Mouse (Mus musculus) megakaryocyte progenitor cell, adult 5-6 weeks (primary cell): ENCODE results near the gene Man2b2. TPM values are rescaled to one million over a fixed set of nuclear protein-coding genes. Genes with fewer than 3 reads are reported as not detected.
A peak's percentile ranks its signal among the peaks of the same experiment; 100 is the strongest.

ENCODE experiments used
- ATAC-seq: replicated peaks from 2 replicates; pipeline ENCODE4 v1.8.0; 2016; ENCODE audit warnings: mild to moderate bottlenecking, moderate TSS enrichment, inconsistent platforms; ENCODE audit not compliant: poor library complexity
- total RNA-seq, 2 experiments: library from RNA; stranded (forward) in 1 of 2; stranded (reverse) in 1 of 2; fragments of 157-497, 149-512 nt in 1 of 2; fragments of 200-1000 nt in 1 of 2; gene quantifications; 2 replicates each; pipeline versions ENCODE4 v1.2.3 to v1.2.4; 2015 to 2017

The Man2b2 gene
- total RNA-seq, 2 experiments from 2014 or later = 19.4 to 35.2 TPM

DNA sequence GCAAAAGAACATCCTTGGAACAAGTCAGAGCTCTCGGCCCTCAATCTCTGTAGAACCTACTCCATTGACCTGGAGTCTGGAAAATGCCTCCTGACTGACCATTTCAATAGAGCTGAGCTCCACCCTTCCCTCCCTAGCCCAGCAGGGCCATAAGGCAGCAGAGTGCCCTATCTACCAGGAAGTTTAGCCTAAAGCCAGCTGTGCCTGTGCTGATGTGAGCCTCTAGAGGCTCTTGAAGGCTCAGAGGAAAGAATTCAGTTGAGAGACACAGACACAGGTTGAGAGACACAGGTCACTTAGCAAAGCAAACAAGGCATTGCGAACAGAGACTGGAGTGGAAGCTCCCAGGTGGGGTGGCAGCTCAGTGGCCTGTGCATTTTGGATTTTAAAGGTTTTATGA is 55.1 kb downstream of the Man2b2 start:
- ATAC-seq = no peak

DNA sequence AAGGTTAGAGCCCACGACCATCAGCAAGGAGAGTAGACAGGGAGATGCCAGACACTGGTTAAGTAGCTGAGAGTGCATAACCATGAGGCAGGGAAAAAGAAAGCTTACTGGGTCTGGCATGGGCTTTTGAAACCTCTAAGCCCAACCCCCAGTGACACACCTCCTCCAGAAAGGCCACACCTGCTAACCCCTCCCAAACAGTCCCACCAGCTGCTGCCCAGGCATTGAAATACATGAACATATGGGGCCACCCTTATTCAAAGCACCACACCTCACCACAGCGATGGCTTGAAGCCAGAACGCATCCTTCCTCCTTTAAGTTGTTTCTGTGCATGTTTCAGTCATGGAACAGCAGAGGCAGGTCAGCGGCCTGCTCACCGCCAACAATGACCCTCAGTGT is 57.9 kb downstream of the Man2b2 start:
- no peak for ATAC-seq

GRCm38 (mm10) chr5:36769603-36770002 is 60.9 kb downstream of the Man2b2 start:
- ATAC-seq = peak; percentile 67

DNA sequence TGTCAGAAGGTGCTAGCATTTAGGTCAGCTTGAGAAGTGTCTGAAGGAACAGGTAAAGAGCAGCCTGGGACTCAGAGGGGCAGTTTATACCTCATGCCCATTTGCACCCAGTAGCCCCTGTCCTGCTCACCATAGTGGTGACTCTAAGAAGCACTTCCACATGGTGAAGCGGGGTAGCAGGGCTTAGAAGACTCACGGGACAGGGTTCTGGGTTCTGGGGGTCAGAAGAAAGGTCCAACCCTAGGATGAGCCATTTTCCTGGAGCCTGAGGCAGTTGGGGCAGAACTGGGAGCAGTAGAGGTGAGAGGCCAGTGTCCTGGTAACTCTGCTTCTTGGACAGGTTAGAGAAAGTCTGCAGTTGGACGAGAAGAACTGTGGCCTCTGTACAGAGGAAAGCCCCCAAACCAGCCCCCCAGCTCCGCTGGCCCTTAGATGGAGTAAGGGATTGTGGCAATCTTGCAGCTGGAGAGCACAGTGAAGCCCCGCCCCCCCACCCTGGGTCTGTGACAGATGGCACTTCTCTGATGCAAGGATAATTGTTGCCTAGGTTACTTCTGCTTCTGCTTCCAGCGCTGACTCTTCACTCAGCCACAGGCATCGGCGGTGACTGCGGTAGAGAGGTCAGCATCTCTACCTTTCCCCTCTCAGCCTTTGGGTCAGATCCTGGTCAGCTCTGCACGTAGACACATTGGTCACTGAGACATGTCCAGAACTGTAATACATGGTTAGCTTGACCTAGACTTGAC is 63.3 kb downstream of the Man2b2 start:
- peak; percentile 90 for ATAC-seq

GRCm38 (mm10) chr5:36759848-36760247 is 70.6 kb downstream of the Man2b2 start:
- ATAC-seq = no peak

DNA sequence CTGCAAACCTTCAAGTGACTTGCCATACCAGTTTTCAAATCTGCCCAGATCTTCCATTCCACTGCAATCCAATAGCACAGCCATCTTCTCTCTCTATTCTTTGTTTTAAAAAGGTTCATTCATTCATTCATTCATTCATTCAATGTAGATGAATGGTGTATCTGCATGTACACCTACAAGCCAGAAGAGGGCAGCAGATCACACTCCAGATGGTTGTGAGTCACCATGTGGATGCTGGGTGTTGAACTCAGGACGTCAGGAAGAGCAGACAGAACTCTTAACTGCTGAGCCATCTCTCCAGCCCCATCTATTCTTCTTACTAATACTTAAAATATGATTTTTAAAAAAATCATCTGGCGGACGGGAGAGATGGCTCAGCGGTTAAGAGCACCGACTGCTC is 73.4 kb downstream of the Man2b2 start:
- peak; percentile 96 for ATAC-seq

Other genes starting within 250 kb of the Man2b2 start
- gene Tbc1d14, start 237.4 kb downstream of the Man2b2 start, total RNA-seq (2015) = 13.7 and 19.5 TPM in 2 replicates
- 5.8 and 6.7 TPM in 2 replicates for gene Tbc1d14, start 237.4 kb downstream of the Man2b2 start, total RNA-seq (2017)
- 13.3 and 16.0 TPM in 2 replicates for gene D5Ertd579e, start 134.6 kb downstream of the Man2b2 start, total RNA-seq (2015)
- 20.2 and 41.1 TPM in 2 replicates for gene D5Ertd579e, start 134.6 kb downstream of the Man2b2 start, total RNA-seq (2017)
- 10.0 and 14.6 TPM in 2 replicates for gene Bloc1s4, start 82.0 kb downstream of the Man2b2 start, total RNA-seq (2015)
- gene Bloc1s4, start 82.0 kb downstream of the Man2b2 start, total RNA-seq (2017) = 13.7 and 16.9 TPM in 2 replicates
- gene Mrfap1, start 33.9 kb downstream of the Man2b2 start, total RNA-seq (2015) = 230 and 234 TPM in 2 replicates
- 325 and 344 TPM in 2 replicates for gene Mrfap1, start 33.9 kb downstream of the Man2b2 start, total RNA-seq (2017)
- gene Ppp2r2c, start 37.9 kb upstream of the Man2b2 start, total RNA-seq (2015) = not detected in 2 replicates
- not detected in 2 replicates for gene Ppp2r2c, start 37.9 kb upstream of the Man2b2 start, total RNA-seq (2017)
- 1.9 and 2.1 TPM in 2 replicates for gene Wfs1, start 158.6 kb upstream of the Man2b2 start, total RNA-seq (2015)
- 0.78 and 2.0 TPM in 2 replicates for gene Wfs1, start 158.6 kb upstream of the Man2b2 start, total RNA-seq (2017)